Mouse (Mus musculus) limb, embryonic 11.5 days (tissue): Measurements from ENCODE around the gene Arhgef39. TPM values are rescaled to one million over a fixed set of nuclear protein-coding genes. Genes with fewer than 3 reads are reported as not detected.

Experiments
- ATAC-seq: fragments of 200-750 bp; cut with Nextera tagmentation; 2 replicates; pipeline ENCODE4 v1.8.0; 2017; ENCODE audit warnings: low read depth; ENCODE audit not compliant: insufficient number of reproducible peaks, low FRiP score, low TSS enrichment
- DNase-seq: peaks from one replicate; pipeline ENCODE4 v3.0.0-alpha.2; 2015; ENCODE audit warnings: low spot score
- H3K27ac ChIP-seq: fragments of 300-500 bp; sonication (generic); replicated peaks from 2 replicates; pipeline ENCODE4 v1.5.1; 2014; ENCODE audit warnings: low read depth, mild to moderate bottlenecking, low read length
- H3K27me3 ChIP-seq: fragments of 300-500 bp; sonication (generic); 2 replicates; pipeline ENCODE4 v1.6.1; 2014; ENCODE audit warnings: mild to moderate bottlenecking, low read length, mixed read lengths; ENCODE audit not compliant: control insufficient read depth, insufficient read depth
- H3K36me3 ChIP-seq: fragments of 300-500 bp; sonication (generic); 2 replicates; pipeline ENCODE4 v1.6.1; 2014; ENCODE audit warnings: mild to moderate bottlenecking, low read length, moderate library complexity, mixed read lengths; ENCODE audit not compliant: control insufficient read depth, insufficient read depth
- H3K4me1 ChIP-seq: fragments of 300-500 bp; sonication (generic); 2 replicates; pipeline ENCODE4 v1.6.1; 2014; ENCODE audit warnings: low read length, mixed read lengths; ENCODE audit not compliant: control insufficient read depth, insufficient read depth
- H3K4me2 ChIP-seq: fragments of 300-500 bp; sonication (generic); 2 replicates; pipeline ENCODE4 v1.6.1; 2014; ENCODE audit warnings: low read depth, mild to moderate bottlenecking, moderate library complexity; ENCODE audit not compliant: severe bottlenecking
- H3K4me3 ChIP-seq: fragments of 300-500 bp; sonication (generic); 2 replicates; pipeline ENCODE4 v1.5.1; 2014; ENCODE audit warnings: low read depth, low read length
- H3K9ac ChIP-seq: fragments of 300-500 bp; sonication (generic); 2 replicates; pipeline ENCODE4 v1.6.1; 2014; ENCODE audit warnings: mild to moderate bottlenecking, low read length
- H3K9me3 ChIP-seq: fragments of 300-500 bp; sonication (generic); 2 replicates; pipeline ENCODE4 v1.6.1; 2016; ENCODE audit warnings: low read length; ENCODE audit not compliant: control insufficient read depth
- WGBS: fragments of 180-500 bp; shearing (Covaris S2); extraction: QIAGEN DNeasy Blood & Tissue Kit; methylation state at CpG from one replicate; pipeline ENCODE4 v1.1.7; 2014; 5-methylcytosine and 5-hydroxymethylcytosine counted together
- polyA plus RNA-seq: library from polyadenylated mRNA; unstranded; fragments of >200 nt; fragmentation: Nextera tagmentation; extraction: Ambion mirVana; gene quantifications from 2 replicates; pipeline ENCODE4 v1.2.1, GENCODE M21; 2014

Arhgef39 gene
- polyA plus RNA-seq, 1 experiment from 2014 or later = 45.6 TPM

DNA sequence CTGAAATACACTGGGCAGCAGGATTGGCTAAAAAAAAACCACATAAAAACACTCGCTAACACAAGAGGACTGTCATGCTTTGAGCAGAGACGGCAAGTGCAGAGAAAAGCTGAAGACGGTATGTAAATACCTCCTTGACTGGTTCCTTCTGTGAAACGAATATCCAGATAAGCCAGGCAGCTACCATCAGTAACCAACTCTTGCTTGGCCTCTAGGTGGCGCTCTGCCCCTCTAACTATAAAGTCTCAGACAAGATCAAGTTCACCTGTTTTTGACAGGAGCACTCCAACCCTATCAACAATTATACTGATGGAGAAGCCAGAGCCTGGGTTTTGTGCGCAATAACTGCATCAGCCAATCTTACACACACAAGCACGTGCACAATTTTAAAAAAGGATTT is 31.1 kb upstream of the Arhgef39 start:
- H3K4me2 ChIP-seq = no peak overlapping the region
- no peak overlapping the region for H3K27ac ChIP-seq
- WGBS = 28% methylated on average over 7 of the region's 7 CpGs
- DNase-seq = peak; percentile 85
- H3K27me3 ChIP-seq = 0 out of 2 replicates have a peak, but pooled peaks cover 3% of the 10 kb centered on the region
- no peak overlapping the region for H3K9ac ChIP-seq
- ATAC-seq = no peak
- H3K9me3 ChIP-seq = no peaks in the 10 kb centered on the region; the same call in 1 of the 2 replicates
- peaks cover 26% of the 10 kb centered on the region for H3K36me3 ChIP-seq
- H3K4me1 ChIP-seq = no peaks in the 10 kb centered on the region
- H3K4me3 ChIP-seq = no peak overlapping the region

GRCm38 (mm10) chr4:43530081-43530501 is 30.6 kb upstream of the Arhgef39 start:
- 73% methylated on average over 8 of the region's 8 CpGs for WGBS
- Histone ChIP-seq H3K27me3 (0 out of 2 replicates have a peak, but pooled peaks cover 7% of the 10 kb centered on the region), H3K9ac (no peak overlapping the region), H3K9me3 (no peaks in the 10 kb centered on the region; the same call in 1 of the 2 replicates), H3K4me2 (no peak overlapping the region), H3K27ac (no peak overlapping the region), H3K36me3 (peaks cover 21% of the 10 kb centered on the region), H3K4me1 (no peaks in the 10 kb centered on the region), H3K4me3 (no peak overlapping the region)
- DNase-seq (no peak), ATAC-seq (no peak)

DNA sequence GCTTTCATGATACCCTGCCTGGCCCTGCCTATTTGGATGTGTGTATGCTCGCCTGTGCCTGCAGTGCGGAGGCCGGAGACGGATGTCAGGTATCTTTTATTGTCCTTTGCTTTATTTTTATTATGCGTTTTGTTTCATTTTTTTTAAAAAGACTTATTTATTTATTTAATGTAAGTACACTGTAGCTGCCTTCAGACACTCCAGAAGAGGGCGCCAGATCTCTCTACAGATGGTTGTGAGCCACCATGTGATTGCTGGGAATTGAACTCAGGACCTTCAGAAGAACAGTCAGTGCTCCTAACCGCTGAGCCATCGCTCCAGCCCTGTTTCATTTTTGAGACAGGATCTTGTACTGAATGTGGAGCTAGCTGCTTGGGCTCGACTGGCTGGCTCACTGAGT is 29.0 kb upstream of the Arhgef39 start:
- H3K36me3 ChIP-seq = peaks cover 14% of the 10 kb centered on the region
- H3K4me3 ChIP-seq = no peak overlapping the region
- peaks cover 17% of the 10 kb centered on the region for H3K27me3 ChIP-seq
- no peak overlapping the region for H3K27ac ChIP-seq
- H3K4me1 ChIP-seq = peaks cover 4% of the 10 kb centered on the region; the same call in 1 of the 2 replicates
- H3K9me3 ChIP-seq = no peaks in the 10 kb centered on the region; the same call in 1 of the 2 replicates
- no peak for ATAC-seq
- H3K9ac ChIP-seq = no peak overlapping the region
- 75% methylated on average over 9 of the region's 9 CpGs for WGBS
- no peak for DNase-seq
- H3K4me2 ChIP-seq = no peak overlapping the region

GRCm38 (mm10) chr4:43527880-43528279 is 28.4 kb upstream of the Arhgef39 start:
- DNase-seq (no peak), ATAC-seq (no peak)
- 65% methylated on average over 5 of the region's 5 CpGs for WGBS
- H3K9me3 ChIP-seq = no peaks in the 10 kb centered on the region; the same call in 1 of the 2 replicates
- no peak overlapping the region for H3K9ac ChIP-seq
- H3K4me2 ChIP-seq = no peak overlapping the region
- H3K27me3 ChIP-seq = peaks cover 21% of the 10 kb centered on the region
- H3K4me3 ChIP-seq = no peak overlapping the region
- H3K4me1 ChIP-seq = peaks cover 8% of the 10 kb centered on the region
- H3K27ac ChIP-seq = no peak overlapping the region
- peaks cover 9% of the 10 kb centered on the region for H3K36me3 ChIP-seq

DNA sequence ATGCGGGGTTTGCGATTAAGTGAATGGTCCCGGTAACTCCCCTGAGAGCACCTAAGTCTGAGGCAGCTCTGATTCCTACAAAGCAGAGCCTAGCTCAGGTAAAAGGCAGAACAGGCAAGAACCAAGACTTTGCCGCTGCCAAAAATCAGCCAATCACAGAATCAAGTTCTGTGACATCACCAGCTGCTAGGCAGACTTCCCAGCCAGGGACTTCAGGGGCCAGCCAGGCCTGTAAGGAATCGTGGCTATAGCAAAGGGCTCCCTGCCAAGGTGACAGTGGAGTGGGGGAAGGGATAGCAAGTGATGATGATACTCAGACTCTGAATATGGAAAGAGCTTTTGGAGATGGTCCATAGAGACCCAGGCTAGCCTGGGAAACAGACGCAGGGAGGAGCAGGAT is 20.5 kb upstream of the Arhgef39 start:
- Histone ChIP-seq H3K36me3 (no peaks in the 10 kb centered on the region), H3K27ac (no peak overlapping the region), H3K9me3 (no peaks in the 10 kb centered on the region), H3K4me1 (peaks cover 20% of the 10 kb centered on the region), H3K9ac (no peak overlapping the region), H3K4me3 (0 out of 2 replicates have a peak overlapping the region, but pooled peaks have one; percentile 1), H3K27me3 (peaks cover 20% of the 10 kb centered on the region), H3K4me2 (peak overlapping the region; percentile 37)
- ATAC-seq (no peak), DNase-seq (peak; percentile 98)
- WGBS = 14% methylated on average over 6 of the region's 6 CpGs

DNA sequence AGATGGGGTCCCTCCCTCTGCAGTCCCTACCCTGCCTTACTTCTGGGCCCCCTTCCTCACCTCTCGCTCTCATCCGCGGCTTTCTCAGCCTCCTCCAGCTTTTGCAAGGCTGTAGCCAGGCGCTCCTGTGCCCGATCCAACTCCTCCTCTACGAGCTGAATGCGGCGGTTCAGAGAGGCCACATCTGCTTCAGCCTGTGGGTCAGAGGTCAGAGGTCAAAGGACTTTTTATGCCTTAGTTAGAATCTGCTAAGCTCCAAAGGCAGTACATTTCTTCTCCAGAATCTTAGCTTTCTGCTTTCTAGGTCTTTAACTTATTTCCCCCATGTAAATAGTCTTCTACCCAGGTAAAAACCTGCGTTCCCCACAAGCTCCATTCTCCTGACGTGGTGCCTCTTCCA is 20.1 kb upstream of the Arhgef39 start:
- DNase-seq (no peak), ATAC-seq (no peak)
- WGBS = 15% methylated on average over 10 of the region's 10 CpGs
- H3K27me3 ChIP-seq = peaks cover 16% of the 10 kb centered on the region
- H3K9ac ChIP-seq = no peak overlapping the region
- no peak overlapping the region for H3K4me3 ChIP-seq
- no peak overlapping the region for H3K27ac ChIP-seq
- H3K9me3 ChIP-seq = no peaks in the 10 kb centered on the region
- H3K36me3 ChIP-seq = no peaks in the 10 kb centered on the region
- H3K4me1 ChIP-seq = peaks cover 20% of the 10 kb centered on the region
- peak overlapping the region; percentile 37 for H3K4me2 ChIP-seq

- ATAC-seq (no peak), DNase-seq (no peak)
- no peak overlapping the region for H3K27ac ChIP-seq
- H3K27me3 ChIP-seq = no peaks in the 10 kb centered on the region; the same call in 1 of the 2 replicates
- whole genome bisulfite sequencing = 68% methylated on average over 11 of the region's 11 CpGs
- H3K4me2 ChIP-seq = no peak overlapping the region
- H3K36me3 ChIP-seq = no peaks in the 10 kb centered on the region
- no peak overlapping the region for H3K9ac ChIP-seq
- H3K4me3 ChIP-seq = no peak overlapping the region
- no peaks in the 10 kb centered on the region for H3K9me3 ChIP-seq
- peaks cover 4% of the 10 kb centered on the region; the same call in 1 of the 2 replicates for H3K4me1 ChIP-seq
Measured at GRCm38 (mm10) chr4:43515764-43516708, 16.5 kb upstream of the Arhgef39 start.

- H3K9me3 ChIP-seq = no peaks in the 10 kb centered on the region
- no peak overlapping the region for H3K4me2 ChIP-seq
- ATAC-seq = no peak
- H3K27ac ChIP-seq = no peak overlapping the region
- H3K4me1 ChIP-seq = no peaks in the 10 kb centered on the region
- no peak overlapping the region for H3K4me3 ChIP-seq
- DNase-seq = no peak
- H3K27me3 ChIP-seq = no peaks in the 10 kb centered on the region; the same call in 1 of the 2 replicates
- H3K9ac ChIP-seq = no peak overlapping the region
- 81% methylated on average over 4 of the region's 4 CpGs for WGBS
- H3K36me3 ChIP-seq = no peaks in the 10 kb centered on the region
Measured at GRCm38 (mm10) chr4:43513791-43514190, 14.3 kb upstream of the Arhgef39 start.
